Mouse (Mus musculus) right cerebral cortex, postnatal 25 days (tissue): ENCODE measurements around the gene Ppid.

Experiments
- DNase-seq: peaks from one replicate; pipeline ENCODE4 v3.0.0; 2022

Gene Ppid

DNA sequence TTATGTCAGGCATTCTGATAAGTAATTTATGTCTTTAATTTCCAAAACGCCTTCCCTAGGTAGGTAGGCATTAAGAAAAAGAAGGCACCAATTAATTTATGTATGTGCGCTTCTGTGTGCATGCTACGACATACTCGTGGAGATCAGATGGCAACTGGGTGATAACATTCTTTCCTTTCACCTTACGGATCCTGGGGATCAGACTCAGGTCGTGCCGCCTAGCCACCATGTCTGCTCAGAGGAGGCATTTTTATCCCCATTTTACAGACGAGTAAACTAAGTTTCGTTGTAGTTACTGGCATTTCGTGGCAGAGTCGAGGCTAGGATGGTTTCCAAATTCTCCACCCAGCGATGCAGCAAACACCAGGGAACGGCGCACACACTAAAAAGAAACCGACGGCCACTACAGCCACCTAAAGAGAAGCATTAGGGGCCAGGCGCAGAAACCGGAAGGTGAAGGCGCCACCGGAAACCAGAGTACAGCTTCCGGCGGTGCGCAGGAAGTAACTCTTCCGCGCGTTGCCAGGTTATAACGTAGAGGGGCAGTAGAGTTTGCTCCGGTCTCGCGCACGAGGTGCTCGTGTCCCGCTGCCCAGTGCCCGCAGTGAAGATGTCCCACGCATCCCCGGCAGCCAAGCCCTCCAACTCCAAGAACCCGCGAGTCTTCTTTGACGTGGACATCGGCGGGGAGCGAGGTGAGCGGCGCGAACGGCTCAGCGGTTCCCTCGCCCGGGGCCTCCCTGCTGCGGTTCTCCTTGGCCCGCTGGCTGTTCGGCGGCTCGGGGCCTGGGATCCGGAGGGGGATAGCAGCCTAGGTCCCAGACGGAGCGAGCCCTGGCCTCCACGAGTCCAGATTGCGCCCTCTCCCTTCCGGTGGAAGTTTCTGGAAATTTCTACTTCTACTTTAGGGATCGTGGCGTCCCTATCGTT, at the start of gene Ppid:
Ppid (plus strand) TSS at position 480 of the 930 bp plus-strand sequence.
- DNase-seq, result peak; percentile 78

DNA sequence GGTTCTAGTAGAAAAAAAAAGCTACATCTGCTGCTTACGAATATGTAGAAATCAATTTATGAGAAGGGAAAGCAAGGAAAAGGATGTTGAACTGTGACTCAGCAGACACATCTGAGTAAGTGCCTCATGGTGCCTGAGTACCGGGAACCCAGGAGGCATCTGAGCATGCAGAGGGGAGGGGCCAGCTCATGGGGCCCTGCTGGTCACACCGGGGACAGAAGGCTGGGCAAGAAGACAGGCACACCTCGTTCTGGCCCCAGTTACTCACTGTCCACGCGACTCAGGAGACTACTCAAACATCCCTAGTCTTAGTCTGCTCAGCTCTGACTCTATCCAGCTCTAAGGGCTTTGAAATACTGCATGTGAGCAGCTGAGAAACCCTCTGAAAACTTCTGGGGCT, 48.6 kb upstream of the Ppid start:
- DNase-seq, result no peak

DNA sequence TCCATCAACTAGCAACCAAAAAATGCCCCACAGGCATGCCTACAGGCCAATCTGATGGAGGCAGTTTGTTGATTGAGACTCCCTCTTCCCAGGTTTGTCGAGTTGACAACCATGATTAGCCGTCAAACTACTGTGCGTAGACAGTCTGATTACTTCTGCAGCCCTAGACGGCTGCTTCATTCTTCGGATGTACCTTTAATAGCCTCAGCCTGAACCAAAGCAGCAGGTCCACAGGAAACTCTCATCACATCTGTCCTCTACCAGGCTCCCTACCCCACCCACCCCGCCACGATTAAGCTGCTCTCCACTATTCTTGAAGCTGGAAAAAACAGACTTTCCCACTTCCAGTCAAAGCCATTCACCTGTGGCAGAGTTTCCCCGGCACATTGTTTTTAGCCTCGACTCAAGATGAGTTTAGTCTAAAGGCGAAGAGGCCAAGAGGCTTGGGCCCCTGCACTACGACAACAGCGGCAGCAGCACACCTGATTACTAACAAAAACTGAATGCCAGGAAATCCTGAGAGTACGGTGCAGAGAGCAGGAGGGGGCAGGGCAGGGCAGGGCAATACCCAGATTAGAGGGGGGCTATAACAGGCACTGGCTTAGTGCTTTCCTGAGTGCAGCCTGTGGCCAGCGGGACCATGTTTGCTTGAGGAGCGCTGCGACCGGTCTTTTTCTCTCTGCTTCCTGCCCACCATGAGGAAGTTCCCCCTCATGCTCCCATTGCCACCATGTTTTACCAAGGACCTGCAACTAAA, 42.3 kb upstream of the Ppid start:
- DNase-seq, result no peak

DNA sequence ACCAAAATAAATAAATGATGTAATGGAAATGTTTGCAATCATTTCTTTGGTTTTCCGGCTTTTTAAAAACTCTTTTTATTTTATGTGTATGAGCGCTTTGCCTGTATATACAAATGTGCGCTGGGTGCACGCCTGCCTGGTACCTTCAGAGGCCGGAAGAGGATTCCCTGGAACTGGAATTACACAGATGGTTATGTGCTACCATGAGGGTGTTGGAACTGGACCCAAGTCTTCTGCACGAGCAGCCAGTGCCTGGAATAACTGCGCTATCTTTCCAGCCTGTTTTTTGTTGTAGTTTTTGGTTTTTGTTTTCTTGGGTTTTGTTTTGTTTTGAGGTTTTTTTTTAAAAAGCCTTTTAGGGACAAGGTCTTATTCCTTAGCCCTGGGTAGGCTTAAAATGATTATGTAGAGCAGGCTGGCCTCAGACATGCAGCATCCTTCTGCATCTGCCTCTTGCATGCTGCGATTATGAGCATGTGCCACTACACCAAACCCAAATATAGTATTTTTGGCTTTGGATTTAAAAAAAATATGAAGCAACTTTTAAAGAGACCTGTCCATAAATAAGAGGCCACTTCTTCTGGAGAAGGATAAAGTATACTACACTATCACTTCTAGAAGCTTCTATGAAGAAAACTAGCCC, 41.3 kb upstream of the Ppid start:
- no peak for DNase-seq

DNA sequence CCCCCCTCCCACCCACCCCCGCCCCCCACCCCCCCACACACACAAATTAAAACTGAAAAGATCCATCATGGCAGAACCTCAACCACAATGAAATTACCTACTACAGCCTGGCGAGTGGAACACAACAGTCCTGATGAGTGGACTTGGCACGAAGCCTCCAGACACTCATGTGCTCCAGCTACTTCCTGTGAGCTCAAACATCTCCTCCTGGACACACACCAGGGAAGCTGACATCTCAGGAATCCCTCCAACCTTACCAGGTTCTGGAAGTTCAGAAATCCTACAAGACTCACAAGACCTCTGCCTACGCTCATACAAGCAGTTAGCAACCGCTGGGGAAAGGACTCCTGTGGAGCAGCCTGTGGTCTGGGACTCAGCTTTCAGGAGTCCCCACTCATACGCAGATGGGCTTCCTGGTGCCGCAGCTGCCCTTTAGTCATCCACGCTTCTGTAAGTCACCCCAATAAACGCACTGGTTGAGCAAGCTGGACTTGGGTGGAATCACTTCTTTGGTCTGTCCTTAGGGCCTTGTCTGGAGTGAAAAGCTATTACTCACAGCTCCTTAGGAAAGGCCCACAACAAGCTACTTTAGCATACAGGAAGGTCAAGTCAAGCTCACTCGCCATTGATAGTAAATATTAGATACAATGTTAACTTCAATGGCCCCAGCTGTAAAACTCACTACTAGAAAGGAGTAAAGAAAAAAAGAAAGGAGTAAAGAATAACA, 39.2 kb upstream of the Ppid start:
- DNase-seq, result no peak

DNA sequence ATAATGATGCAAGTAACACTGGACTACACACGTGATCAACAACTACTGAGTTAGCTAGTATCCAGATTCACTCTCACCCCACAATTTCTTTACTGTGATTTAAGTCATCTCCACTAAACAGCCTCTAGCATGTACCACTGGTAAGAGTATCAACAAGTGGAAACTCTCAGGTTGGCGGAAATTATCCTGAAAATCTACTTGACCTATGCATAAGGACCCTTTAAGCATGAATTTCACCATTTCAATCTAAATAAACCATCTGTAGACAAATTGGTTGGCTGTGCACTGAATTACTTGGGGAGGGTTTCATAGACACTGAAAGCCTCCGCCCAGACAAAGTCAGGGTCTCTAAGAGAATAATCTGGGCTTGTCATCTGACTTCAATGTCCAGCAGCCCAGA, 37.4 kb upstream of the Ppid start:
- DNase-seq, result no peak

DNA sequence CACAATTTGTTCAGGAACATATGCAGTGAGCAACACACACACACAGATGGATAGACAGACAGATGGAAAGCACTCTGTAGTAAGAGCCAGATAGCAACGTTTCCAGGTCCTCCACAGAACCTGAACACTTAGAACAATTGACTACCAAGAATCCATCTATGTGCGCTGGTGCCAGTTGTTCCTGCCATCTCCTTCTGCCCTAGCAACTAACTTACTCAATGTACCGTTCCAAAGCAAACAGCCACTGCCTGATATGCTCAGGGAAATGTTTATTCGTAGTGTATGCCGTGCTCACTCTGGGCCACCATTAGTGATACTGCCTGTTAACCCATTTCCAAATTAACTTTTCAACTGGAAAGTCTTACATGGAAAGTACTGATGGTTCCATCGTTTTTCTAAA, 36.1 kb upstream of the Ppid start:
- no peak for DNase-seq

DNA sequence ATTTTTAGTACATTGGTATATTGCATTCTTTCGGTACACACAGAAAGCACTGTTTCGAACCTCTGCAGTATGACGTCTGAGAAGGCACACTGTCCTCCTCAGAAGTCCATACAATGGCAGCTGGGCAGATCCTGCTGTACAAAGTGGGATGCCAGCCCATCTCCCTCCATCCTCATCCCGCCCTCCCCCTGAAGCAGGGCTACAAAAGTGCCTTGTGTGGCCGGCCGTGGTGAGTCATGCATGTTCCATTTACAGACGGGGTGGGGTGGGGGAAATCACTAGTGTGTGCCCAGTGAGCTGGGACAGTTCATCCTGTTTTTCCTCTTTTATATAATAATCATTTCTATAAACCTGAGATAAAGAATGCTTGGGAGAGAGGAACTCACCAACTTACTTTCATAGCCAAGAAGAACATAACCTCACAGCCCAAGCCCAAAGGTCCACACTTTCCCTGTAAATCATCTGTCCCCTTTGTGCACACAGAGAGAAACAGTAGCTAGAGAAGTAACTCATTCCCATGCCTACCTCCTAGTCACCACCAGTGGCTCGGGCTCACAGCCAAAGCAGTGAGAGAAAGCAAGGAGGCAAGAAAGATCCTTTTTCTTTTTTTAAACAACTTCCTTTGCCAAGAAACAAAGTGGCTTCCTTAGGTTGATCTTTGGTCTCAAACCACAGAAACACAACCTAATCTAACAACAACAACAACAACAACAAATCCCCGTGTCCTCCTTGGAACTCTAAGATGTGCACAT, 31.9 kb upstream of the Ppid start:
- peak; percentile 49 for DNase-seq

DNA sequence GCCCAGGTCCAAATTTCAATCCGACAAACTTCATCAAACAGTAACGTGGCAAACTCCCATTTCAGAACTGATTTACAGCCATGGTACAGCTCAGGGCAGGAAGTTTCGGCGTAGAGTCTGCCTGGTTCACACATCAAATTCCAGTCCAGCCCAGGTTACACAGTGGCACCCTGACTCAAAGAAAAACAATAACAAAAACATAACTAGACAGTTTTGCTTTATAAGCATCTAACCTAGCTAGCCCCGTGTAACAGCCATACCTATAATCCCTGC, 31.4 kb upstream of the Ppid start:
- DNase-seq, result no peak

DNA sequence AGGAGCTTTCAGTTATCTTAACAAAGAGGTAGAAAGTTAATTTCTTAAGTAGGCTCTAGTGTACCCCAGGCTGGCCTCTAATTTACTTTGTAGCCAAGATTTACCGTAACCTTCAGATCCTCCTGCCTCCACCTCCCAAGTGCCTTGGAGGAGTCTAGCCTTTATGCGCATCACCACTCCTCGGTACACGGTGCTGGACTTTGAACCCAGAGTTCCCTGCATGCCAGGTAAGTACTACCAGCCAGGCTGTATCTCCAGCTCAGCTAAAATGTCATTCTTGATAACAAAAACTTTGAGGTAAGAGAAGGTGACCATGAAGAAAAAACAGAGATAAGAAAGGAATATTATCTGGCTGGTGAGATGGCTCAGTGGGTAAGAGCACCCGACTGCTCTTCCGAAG, 30.6 kb upstream of the Ppid start:
- no peak for DNase-seq

DNA sequence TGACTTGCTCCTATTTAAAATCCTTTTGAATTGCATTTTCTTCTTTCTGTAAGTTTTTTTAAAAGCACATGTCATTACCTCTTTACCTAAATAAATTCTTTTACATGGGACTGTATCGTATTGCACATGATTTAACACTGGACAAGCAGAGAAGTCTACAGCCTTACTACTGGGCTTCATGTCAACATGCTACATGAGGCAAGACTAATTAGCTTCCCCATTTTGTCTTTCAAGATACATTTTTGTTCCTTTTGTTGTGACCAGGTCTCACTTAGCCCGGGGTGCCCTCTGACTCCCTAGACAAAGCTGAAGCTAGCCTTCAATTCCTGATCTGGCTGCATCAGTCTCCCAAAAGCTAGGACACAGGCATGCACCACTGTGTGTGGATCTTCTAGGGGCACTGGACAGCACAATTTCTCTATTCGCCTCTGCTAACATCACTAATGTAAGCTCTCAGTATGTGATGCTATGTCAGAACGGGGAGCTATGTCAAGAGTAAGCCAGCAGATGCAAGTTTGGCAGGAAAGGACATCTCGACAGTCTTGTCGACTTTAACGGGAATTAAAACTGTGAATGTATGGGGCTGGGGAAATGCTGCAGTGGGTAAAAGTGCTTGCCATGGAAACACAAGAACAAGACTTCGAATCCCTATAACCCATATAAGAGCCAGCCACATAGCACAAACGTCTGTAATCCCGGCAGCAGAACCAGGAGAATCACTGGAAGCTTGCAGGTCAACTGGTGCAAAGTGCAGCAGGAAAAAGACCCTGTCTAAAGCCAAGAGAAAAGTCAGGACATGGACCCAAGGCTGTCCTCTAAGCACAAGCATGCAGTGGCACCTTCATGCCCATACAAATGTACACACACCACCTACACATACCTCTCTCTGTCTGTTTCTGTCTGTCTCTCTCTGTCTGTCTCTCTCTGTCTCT, 29.1 kb upstream of the Ppid start:
- DNase-seq, result no peak

DNA sequence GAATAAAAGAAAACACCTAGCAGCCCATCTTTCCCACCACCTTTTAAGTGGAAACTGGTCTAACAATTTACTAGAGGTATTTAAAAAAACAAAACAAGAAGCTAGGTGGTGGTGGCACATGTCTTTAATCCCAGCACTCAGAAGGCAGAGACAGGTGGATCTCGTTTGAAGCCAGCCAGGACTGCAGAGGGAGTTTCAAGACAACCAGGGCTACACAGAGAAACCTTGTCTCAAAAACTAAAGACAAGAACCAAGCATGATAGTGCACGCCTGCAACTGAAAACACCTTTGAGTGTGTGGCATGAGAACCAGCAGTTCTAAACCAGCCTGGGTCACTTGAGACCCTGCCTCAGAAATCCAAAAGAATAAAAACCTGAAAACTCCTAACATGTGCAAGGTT, 27.6 kb upstream of the Ppid start:
- no peak for DNase-seq

DNA sequence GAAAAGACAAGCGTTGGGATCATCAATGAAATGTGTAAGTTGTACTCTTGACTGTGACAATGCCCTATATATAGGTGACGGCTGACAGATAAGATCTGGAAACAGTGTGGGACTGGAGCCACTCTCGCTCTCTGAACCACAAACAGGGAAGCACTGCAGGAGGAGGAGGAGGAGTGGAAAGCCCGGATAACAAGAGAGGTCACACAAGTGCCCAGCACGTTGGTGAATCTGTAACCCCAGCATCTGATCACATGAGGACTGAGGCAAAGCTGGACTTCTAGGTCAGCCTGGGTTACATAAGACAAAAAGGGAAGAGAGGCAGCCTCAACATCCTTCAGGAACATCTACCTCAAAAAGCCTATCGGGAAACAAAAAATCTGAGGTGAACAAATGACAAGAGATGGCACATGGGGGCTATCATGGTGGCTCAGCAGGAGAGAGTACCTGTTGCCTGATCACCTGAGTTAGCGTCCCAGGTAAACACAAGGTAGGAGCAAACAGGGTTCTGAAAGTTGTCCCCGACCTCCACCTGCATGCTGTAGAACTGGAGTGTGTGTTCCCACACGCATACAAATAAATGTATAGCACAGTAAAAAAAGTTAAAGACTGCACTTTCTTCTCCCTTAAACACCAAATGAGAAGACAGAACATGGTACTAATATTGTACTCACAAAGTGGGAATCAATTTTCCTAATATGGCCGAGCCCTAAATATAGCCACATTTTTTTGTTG, 26.1 kb upstream of the Ppid start:
- no peak for DNase-seq

DNA sequence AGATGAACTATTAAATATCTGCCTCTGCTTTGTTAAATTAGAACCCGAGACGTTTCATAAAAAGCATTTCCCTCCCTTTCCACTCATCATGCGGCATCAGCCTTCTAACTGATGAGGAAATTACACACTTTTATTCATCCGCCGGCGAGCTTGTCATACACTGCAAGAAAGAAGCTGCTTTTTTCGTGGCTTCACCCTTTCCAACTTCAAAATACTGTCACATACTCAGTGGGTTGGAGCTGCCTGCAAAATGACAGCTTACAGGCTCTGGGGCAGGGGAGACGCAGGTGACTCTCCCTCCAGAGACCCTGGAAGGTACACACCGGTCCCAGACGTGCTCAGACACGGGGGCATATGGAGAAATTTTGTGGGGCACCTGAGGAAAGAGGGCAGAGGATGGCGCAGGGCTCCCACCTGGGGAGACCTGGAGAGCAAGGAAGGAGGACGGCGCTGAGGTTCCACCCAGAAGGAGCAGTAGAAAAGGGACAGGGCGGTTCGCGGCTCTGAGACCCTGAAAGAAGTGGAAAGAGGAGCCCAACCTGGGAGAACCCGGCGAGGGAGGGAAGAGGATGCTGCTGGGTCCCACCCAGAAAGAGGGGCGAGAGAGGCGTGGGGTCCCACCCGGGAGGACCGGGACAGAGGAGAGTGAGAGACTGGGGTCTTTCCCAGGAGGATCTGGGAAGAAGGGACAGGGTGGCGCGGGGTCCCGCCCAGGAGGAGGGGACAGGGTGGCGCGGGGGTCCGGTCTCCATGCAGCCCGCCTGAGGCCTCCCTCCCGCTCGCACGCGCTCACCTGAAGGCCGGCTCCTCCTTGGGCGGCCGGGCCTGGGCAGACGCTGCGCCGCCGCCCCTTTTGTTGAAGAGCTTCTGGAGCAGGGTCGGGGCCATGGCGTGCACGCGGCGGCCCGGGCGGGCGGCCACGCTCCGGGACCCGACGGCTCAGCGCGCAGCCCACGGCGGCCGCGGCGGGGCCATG, 24.1 kb upstream of the Ppid start:
- peak; percentile 21 for DNase-seq

DNA sequence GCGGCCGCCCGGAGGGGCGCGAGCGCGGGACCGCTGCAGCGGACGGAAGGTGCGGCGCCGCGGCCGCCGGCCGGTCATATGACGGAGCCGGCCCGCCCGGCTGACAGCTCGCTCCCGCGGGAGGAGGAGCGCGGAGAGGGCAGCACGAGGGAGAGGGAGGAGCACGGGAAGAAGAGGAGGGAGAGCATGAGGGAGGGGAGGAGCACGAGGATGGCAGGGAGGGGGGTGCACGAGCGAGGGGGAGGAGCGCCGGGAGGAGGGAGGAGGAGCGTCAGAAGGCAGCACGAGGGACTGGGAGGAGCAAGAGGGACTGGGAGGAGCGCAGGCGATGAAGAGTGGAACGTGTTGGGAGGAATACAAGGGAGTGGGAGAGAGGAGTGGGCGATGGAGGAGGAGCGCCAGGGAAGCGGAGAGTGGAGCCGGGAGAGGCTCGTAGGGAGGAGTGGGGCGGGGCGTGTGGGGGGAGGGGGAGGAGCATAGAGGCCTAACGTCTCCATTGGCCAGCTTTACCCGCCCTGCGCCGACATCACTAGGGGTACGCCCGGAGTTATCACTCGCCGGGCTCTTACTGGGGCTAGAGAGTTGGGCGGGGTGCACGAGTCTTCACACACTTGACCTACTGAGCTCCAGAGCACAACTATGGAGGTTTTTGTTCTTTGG, 23.3 kb upstream of the Ppid start, which contains the start of gene Fnip2:
Fnip2 (minus strand) TSS at position 94 of the 660 bp plus-strand sequence.
- peak; percentile 89 for DNase-seq

DNA sequence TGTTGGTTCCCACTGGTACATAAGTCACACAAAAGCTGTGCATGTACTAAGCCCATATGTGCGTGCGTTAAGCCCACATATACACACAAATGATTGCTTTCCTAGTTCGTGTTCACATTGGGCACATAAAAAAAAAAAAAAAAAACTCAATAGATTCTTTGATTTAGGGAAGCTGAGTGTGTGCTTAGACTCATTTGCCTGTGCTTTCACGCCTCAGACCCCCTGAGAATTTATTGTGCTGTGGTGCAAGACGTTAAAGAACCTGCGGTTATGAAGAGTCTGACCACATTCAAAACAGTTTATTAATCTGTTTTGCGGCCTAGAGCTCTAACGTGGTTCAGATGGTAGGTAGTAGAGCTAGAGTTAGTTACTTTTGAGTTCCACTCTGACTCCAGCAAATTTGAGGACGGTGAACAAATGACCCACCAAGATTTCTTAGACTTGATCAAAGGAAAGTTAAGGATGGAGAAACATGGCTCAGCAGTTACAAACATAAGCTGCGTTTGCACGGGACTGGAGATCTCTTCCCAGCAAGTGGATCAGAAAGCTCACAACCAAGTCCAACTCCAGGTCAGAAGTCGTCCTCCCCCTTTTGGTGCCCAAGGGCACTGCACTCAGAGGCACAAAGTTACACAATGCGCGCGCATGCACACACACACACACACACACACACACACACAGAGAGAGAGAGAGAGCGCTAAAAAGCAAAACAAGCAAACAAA, 22.4 kb upstream of the Ppid start:
- no peak for DNase-seq

DNA sequence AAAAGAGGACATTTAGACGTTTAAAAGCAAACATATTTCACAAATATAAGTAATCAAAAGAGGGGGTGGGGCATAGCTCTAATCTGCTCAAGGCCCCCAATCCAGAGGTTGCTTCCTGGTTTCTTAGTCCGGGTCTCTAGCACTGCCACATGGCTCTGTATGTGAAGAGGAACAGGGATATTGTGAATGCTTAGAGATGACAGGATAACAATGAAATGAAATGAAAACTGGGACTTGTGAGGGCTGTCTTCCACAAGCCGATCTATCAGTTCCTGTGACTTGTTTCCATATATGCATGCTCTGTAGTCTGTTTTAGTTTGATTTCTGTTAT, 21.8 kb upstream of the Ppid start:
- DNase-seq, result no peak

DNA sequence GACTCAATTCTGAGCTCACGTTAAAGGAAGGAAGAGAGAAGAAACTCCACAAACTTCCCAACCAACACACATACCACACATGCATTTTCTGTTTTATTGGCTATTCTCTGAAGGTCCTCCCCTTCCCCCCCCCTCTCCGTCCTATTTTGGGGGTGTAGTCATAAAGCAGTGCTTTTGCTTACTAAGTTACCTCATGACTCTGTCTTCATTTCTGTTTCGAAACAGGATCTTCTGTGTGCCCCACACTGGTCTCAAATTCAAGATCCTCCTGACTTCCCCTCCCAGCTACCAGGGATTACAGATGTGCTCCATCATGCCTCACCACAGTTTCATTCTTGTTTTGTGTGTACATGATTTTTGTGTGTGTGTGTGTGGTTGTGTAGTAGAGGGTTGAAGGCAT, 18.7 kb upstream of the Ppid start:
- no peak for DNase-seq
